Mouse (Mus musculus) cortical plate, adult 2 months (tissue): ENCODE data around the gene Agrn.

Source experiments
- CTCF ChIP-seq: fragments of 200-500 bp; IDR thresholded peaks from 2 replicates; pipeline ENCODE4 v1.5.1; 2011; ENCODE audit warnings: mild to moderate bottlenecking, control low read depth, low read length; ENCODE audit not compliant: insufficient read depth; ENCODE audit errors: extremely low read depth
- POLR2A ChIP-seq: fragments of 200-500 bp; IDR thresholded peaks from 2 replicates; pipeline ENCODE4 v1.6.1; 2011; ENCODE audit warnings: mild to moderate bottlenecking, low read length, control low read depth; ENCODE audit not compliant: insufficient read depth; ENCODE audit errors: extremely low read depth

GRCm38 (mm10) chr4:156208872-156209271, 11.6 kb upstream of the Agrn start:
- TF ChIP-seq CTCF (no peak), POLR2A (no peak)
